Mouse (Mus musculus) liver, postnatal 0 days (tissue): ENCODE measurements around the gene Lancl2. TPM values are rescaled to one million over a fixed set of nuclear protein-coding genes. Genes with fewer than 3 reads are reported as not detected.
A peak's percentile ranks its signal among the peaks of the same experiment; 100 is the strongest.

ENCODE experiments used
- ATAC-seq: fragments of 200-750 bp; cut with Nextera tagmentation; 2 replicates; pipeline ENCODE4 v1.8.0; 2017; ENCODE audit warnings: mild to moderate bottlenecking, moderate library complexity
- DNase-seq: peaks from one replicate; pipeline ENCODE4 v3.0.0-alpha.2; 2016
- H3K27ac ChIP-seq: fragments of 300-500 bp; sonication (generic); 2 replicates; pipeline ENCODE4 v1.5.1; 2014; ENCODE audit warnings: antibody characterized with exemption, moderate library complexity, mild to moderate bottlenecking, low read depth
- H3K27me3 ChIP-seq: fragments of 300-500 bp; sonication (generic); 2 replicates; pipeline ENCODE4 v1.6.1; 2014; ENCODE audit warnings: low read length, control low read depth, mixed read lengths; ENCODE audit not compliant: insufficient read depth
- H3K36me3 ChIP-seq: fragments of 300-500 bp; sonication (generic); replicated peaks from 2 replicates; pipeline ENCODE4 v1.6.1; 2014; ENCODE audit warnings: mild to moderate bottlenecking, control low read depth, low read length, moderate library complexity, mixed read lengths; ENCODE audit not compliant: insufficient read depth
- H3K4me1 ChIP-seq: fragments of 300-500 bp; sonication (generic); 2 replicates; pipeline ENCODE4 v1.6.1; 2014; ENCODE audit warnings: antibody characterized with exemption, mild to moderate bottlenecking, control low read depth; ENCODE audit not compliant: insufficient read depth
- H3K4me2 ChIP-seq: fragments of 300-500 bp; sonication (generic); 2 replicates; pipeline ENCODE4 v1.6.1; 2014; ENCODE audit warnings: low read depth, mild to moderate bottlenecking, low read length, moderate library complexity, mixed read lengths
- H3K4me3 ChIP-seq: fragments of 300-500 bp; sonication (generic); 2 replicates; pipeline ENCODE4 v1.5.1; 2014; ENCODE audit warnings: low read depth, low read length
- H3K9ac ChIP-seq: fragments of 300-500 bp; sonication (generic); replicated peaks from 2 replicates; pipeline ENCODE4 v1.6.1; 2014; ENCODE audit warnings: mild to moderate bottlenecking, moderate library complexity
- H3K9me3 ChIP-seq: fragments of 300-500 bp; sonication (generic); 2 replicates; pipeline ENCODE4 v1.6.1; 2016; ENCODE audit warnings: mild to moderate bottlenecking, control low read depth, low read length, mixed read lengths
- CTCF ChIP-seq: sonication (generic); IDR thresholded peaks from 2 replicates; pipeline ENCODE4 v1.5.1; 2016; ENCODE audit warnings: antibody characterized with exemption, low read depth
- EP300 ChIP-seq: IDR thresholded peaks from 2 replicates; pipeline ENCODE4 v1.6.1; 2016; ENCODE audit warnings: antibody characterized with exemption, low read depth, mild to moderate bottlenecking
- WGBS: fragments of 180-500 bp; shearing (Covaris S2); extraction: QIAGEN DNeasy Blood & Tissue Kit; methylation state at CpG from one replicate; pipeline ENCODE4 v1.1.7; 2014; ENCODE audit not compliant: insufficient replicate concordance; 5-methylcytosine and 5-hydroxymethylcytosine counted together
- polyA plus RNA-seq: library from polyadenylated mRNA; unstranded; fragments of >200 nt; fragmentation: Nextera tagmentation; extraction: Ambion mirVana; gene quantifications from 2 replicates; pipeline ENCODE4 v1.2.1, GENCODE M21; 2015

Gene Lancl2
- polyA plus RNA-seq, 1 experiment from 2014 or later: 8.0 TPM

DNA sequence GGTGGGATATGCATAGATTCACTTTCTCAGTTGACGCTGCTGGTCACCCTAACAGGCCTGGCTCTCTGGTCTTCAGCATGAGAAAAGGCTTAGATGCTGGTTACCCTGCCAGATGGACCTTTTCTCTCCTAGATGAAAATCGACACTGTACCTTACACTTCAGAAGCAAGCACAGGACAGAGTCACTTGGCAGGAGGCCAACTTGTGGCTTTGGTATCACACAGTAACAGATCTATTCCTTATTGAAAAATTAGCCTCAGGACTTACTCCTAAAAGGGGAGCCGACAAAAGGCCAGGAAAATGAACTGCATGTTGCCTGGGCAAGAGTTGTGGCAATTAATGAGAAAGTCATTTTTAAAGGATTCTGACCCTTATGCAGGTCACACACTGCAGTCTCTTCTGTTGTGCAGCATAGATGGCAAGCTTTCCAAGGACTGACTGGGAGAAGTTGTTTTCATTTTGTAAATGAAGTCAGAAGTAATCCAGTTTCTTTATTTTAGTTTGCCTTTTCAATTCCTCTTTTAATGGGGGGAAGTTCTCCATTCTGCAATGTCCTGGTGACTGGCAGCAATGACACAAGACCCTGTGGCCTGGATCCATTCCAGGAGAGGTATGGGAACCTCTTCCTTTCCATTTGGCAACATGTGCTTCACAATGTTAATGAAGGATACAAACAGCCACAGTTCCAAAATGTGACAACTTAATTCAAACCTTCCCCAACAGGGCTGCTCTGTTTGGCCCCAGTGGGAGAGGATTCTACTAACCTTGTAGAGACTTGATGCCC lies 62.9 kb downstream of the Lancl2 start:
- DNase-seq: peak; percentile 67
- Histone ChIP-seq H3K4me2 (0 out of 2 replicates have a peak overlapping the region, but pooled peaks have one; percentile 58), H3K27ac (peak overlapping the region; percentile 78)

GRCm38 (mm10) chr6:57766287-57766686 lies 63.9 kb downstream of the Lancl2 start:
- peak; percentile 76 for ATAC-seq
- Histone ChIP-seq H3K36me3 (no peaks in the 10 kb centered on the region; the same call in 1 of the 2 replicates), H3K4me3 (0 out of 2 replicates have a peak overlapping the region, but pooled peaks have one; percentile 0)

More for the DNA sequence above, 62.9 kb downstream of the Lancl2 start:
- Histone ChIP-seq H3K36me3 (peaks cover 4% of the 10 kb centered on the region), H3K9ac (peak overlapping the region; percentile 44), H3K4me1 (peaks cover 57% of the 10 kb centered on the region), H3K9me3 (no peaks in the 10 kb centered on the region), H3K27me3 (no peaks in the 10 kb centered on the region), H3K4me3 (no peak overlapping the region)
- TF ChIP-seq CTCF (no peak), EP300 (peak; percentile 81)
- 45% methylated on average over 3 of the region's 3 CpGs for WGBS
- ATAC-seq: peak; percentile 19; the same call in 1 of the 2 replicates

DNA sequence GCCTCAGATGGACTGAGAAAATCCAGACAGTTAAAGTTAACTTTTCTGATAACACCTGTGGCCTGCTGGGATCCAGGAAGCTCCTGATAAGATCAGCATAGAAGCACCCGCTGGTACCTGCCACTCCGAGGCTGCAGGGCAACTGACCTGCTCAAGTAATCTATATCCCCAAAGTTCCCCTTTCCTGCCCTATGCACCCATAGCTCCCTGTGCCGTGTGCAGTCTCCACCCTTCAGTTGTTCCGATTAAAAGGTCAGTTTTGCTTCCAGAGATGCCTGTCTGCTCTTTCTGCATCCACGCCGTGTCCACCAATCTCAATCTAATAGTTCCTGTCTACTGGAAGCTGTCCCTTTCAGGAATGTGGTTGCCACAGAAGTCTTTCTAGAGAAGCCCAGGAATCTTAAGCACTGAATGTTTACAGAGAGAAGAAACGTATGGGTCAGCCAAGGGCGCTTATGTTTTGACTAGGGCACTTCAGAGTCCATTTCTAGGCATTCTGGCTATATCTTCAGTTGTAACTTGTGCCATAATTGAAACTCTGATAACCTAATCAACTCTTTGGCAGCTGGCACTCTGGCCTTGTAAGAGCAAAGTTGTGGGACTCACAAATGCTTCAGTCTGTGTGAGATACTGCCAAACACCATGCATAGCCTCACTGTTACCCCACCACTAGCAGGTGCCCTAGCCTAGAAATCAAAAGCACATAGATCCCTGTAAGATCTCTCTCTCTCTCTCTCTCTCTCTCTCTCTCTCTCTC lies 65.0 kb downstream of the Lancl2 start:
- H3K9ac ChIP-seq: peak overlapping the region; percentile 3
- H3K4me1 ChIP-seq: peaks cover 57% of the 10 kb centered on the region
- TF ChIP-seq CTCF (peak; percentile 69), EP300 (peak; percentile 97)
- H3K27me3 ChIP-seq: no peaks in the 10 kb centered on the region
- H3K27ac ChIP-seq: peak overlapping the region; percentile 78
- 24% methylated on average over 8 of the region's 8 CpGs for WGBS
- DNase-seq (peak; percentile 28), ATAC-seq (peak; percentile 75)
- 0 out of 2 replicates have a peak overlapping the region, but pooled peaks have one; percentile 0 for H3K4me3 ChIP-seq
- no peaks in the 10 kb centered on the region for H3K36me3 ChIP-seq
- H3K4me2 ChIP-seq: peak overlapping the region; percentile 58
- no peaks in the 10 kb centered on the region for H3K9me3 ChIP-seq

More at GRCm38 (mm10) chr6:57766287-57766686, 63.9 kb downstream of the Lancl2 start:
- WGBS: 61% methylated on average over 1 of the region's 1 CpGs
- Histone ChIP-seq H3K4me2 (peak overlapping the region; percentile 58; the same call in 1 of the 2 replicates), H3K27ac (peak overlapping the region; percentile 78), H3K9ac (peak overlapping the region; percentile 44; the same call in 1 of the 2 replicates), H3K4me1 (peaks cover 57% of the 10 kb centered on the region), H3K9me3 (no peaks in the 10 kb centered on the region), H3K27me3 (no peaks in the 10 kb centered on the region)
- no peak for TF ChIP-seq CTCF
- peak; percentile 90 for TF ChIP-seq EP300
- DNase-seq: peak; percentile 37

DNA sequence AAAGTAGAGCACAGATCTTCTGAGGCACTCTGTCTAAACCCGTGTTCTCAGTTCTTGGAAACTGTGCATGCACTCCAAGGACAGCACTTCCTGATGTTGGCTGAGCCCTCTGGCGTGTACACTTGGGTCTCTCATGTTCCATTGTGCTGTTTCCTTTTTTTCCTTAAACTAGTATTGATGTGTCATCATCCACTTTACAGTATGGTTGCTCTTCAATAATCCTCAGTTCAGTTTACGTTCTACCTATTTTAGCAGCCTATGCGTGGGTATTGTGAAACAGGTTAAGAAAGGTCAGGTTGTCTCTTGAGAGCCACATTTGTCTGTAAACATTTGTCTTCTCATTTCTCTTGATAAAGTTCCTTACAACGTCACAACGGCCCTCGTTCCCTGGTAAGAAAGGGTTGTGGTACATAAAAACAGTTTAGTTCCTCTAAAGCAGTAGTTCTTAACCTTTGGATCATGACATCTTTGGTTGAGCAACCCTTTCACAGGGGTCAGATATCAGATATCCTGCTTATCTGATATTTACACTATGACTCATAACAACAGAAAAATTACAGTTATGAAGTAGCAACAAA lies 66.7 kb downstream of the Lancl2 start:
- ATAC-seq: peak; percentile 4; the same call in 1 of the 2 replicates
- no peak for TF ChIP-seq EP300
- TF ChIP-seq CTCF: no peak
- Histone ChIP-seq H3K36me3 (no peaks in the 10 kb centered on the region; the same call in 1 of the 2 replicates), H3K4me3 (no peak overlapping the region), H3K4me2 (no peak overlapping the region), H3K27ac (peak overlapping the region; percentile 78), H3K9me3 (no peaks in the 10 kb centered on the region), H3K27me3 (no peaks in the 10 kb centered on the region), H3K9ac (no peak overlapping the region), H3K4me1 (peaks cover 48% of the 10 kb centered on the region)
- no peak for DNase-seq
- 56% methylated on average over 7 of the region's 7 CpGs for WGBS

DNA sequence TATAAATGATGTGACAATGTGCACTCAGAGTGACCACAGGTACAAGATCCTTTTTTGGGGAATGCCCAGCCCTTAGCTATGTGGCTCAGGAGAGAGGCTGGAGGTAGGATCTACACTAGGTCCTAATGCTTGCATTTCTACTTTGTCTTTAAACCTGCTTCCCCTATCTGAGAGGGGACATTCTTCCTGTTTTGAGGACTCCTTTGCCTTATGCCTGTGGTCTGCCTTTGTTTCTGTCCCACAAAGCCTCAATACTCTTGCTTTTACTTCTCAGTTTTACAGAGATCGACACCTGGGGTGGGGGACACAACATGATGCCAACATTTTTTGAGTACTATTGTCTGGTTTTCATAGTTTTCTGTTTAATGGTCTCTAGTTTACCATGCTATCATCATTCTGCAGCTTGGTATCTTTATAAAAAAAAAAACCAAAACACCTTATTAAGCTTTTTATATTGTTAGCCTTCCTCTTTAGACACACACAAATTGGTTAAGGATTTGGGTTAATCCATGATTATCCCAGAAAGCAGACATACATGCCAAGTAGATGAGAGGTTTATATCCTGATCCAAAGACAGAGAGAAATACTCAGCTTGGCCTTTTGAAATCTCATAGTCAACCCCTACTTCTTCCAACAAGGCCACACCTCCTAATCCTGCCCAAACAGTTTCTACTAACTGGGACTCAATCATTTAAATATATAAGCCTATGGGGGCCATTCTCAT lies 68.3 kb downstream of the Lancl2 start:
- no peaks in the 10 kb centered on the region for H3K27me3 ChIP-seq
- ATAC-seq (no peak), DNase-seq (no peak)
- H3K4me3 ChIP-seq: no peak overlapping the region
- H3K9me3 ChIP-seq: no peaks in the 10 kb centered on the region
- no peaks in the 10 kb centered on the region; the same call in 1 of the 2 replicates for H3K36me3 ChIP-seq
- 46% methylated on average over 1 of the region's 1 CpGs for WGBS
- no peak overlapping the region for H3K9ac ChIP-seq
- H3K4me2 ChIP-seq: no peak overlapping the region
- H3K27ac ChIP-seq: no peak overlapping the region
- H3K4me1 ChIP-seq: peaks cover 35% of the 10 kb centered on the region
- TF ChIP-seq EP300 (no peak), CTCF (no peak)
